Mouse (Mus musculus) brain, embryonic 14.5 days (tissue): ENCODE results near the gene Hes3.

Experiments used
- CTCF ChIP-seq: fragments of 200-500 bp; IDR thresholded peaks from 2 replicates; pipeline ENCODE4 v1.5.1; 2012; ENCODE audit warnings: inconsistent platforms, mild to moderate bottlenecking, moderate library complexity, borderline replicate concordance; ENCODE audit not compliant: insufficient read depth, insufficient read length; ENCODE audit errors: extremely low read depth
- POLR2A ChIP-seq: fragments of 200-500 bp; IDR thresholded peaks from 2 replicates; pipeline ENCODE4 v1.6.1; 2012; ENCODE audit warnings: mild to moderate bottlenecking, inconsistent platforms, borderline replicate concordance; ENCODE audit not compliant: poor library complexity, insufficient read depth, insufficient read length, severe bottlenecking; ENCODE audit errors: extremely low read depth

DNA sequence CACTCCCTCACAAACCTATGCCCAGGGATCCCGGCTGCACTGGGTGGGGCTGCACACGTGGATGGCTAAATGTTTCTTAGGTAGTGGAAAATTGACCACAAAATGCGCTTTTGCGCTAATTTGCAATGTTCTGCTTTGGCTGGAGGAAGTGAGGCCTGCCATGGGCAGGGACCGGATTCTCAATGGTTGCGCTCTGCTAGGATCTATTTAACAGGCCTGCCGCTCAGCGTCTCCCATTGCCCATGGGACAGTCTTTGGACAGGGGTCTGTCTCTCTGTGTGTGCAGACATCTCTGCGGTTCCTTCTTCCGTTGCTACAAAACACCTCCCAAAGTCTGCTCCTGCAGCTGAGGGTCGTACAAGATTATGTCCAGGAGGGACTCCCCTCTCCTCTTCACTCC, 471 bp downstream of the Hes3 start:
- TF ChIP-seq CTCF: no peak
- no peak for TF ChIP-seq POLR2A
